Mouse (Mus musculus): ENCODE results near the gene Pecam1. TPM values are rescaled to one million over a fixed set of nuclear protein-coding genes. Genes with fewer than 3 reads are reported as not detected.

Gene Pecam1
- total and polyA plus RNA-seq, 2 experiments from 2014 or later, result 63.2 to 126 TPM

- Histone ChIP-seq H3K27ac (ENCODE audit: low read depth) (peak overlapping the region; percentile 54), H3K4me1 (ENCODE audit: control insufficient read depth, insufficient read depth) (peaks cover 50% of the 10 kb centered on the region)
These were observed 78.6 kb downstream of the Pecam1 start for GRCm38 (mm10) chr11:106671801-106672200.

GRCm38 (mm10) chr11:106670951-106671478 is 79.4 kb downstream of the Pecam1 start:
- ATAC-seq (ENCODE audit: insufficient read depth, low read depth) (no peak), DNase-seq (ENCODE audit: low spot score) (no peak)
- Histone ChIP-seq H3K9me3 (replicated peaks; ENCODE audit: control insufficient read depth, low read length) (no peaks in the 10 kb centered on the region), H3K4me3 (ENCODE audit: low read depth, low read length) (no peak overlapping the region), H3K36me3 (replicated peaks; ENCODE audit: control insufficient read depth, insufficient read depth, low read length) (no peaks in the 10 kb centered on the region), H3K27me3 (ENCODE audit: control insufficient read depth, insufficient read depth, low read length) (no peaks in the 10 kb centered on the region), H3K9ac (replicated peaks; ENCODE audit: low read depth, low read length) (no peak overlapping the region), H3K4me2 (ENCODE audit: low read depth, low read length) (no peak overlapping the region), H3K27ac (ENCODE audit: low read depth) (peak overlapping the region; percentile 11), H3K4me1 (ENCODE audit: control insufficient read depth, insufficient read depth) (peaks cover 48% of the 10 kb centered on the region)
- no peak for TF ChIP-seq CTCF (IDR thresholded peaks at IDR 0.05; ENCODE audit: low read depth)
- TF ChIP-seq EP300 (IDR thresholded peaks at IDR 0.05; ENCODE audit: low read depth), result no peak
- 67% methylated on average over 4 of the region's 4 CpGs for WGBS

More at GRCm38 (mm10) chr11:106671801-106672200, 78.6 kb downstream of the Pecam1 start:
- no peak overlapping the region for H3K4me2 ChIP-seq (ENCODE audit: low read depth, low read length)
- no peak overlapping the region for H3K4me3 ChIP-seq (ENCODE audit: low read depth, low read length)
- no peak for DNase-seq (ENCODE audit: low spot score)
- WGBS, result 83% methylated on average over 8 of the region's 8 CpGs
- H3K36me3 ChIP-seq (replicated peaks; ENCODE audit: control insufficient read depth, insufficient read depth, low read length), result no peaks in the 10 kb centered on the region
- no peak for ATAC-seq (ENCODE audit: insufficient read depth, low read depth)
- H3K27me3 ChIP-seq (ENCODE audit: control insufficient read depth, insufficient read depth, low read length), result no peaks in the 10 kb centered on the region
- TF ChIP-seq CTCF (IDR thresholded peaks at IDR 0.05; ENCODE audit: low read depth) (no peak), EP300 (IDR thresholded peaks at IDR 0.05; ENCODE audit: low read depth) (no peak)
- no peaks in the 10 kb centered on the region for H3K9me3 ChIP-seq (replicated peaks; ENCODE audit: control insufficient read depth, low read length)
- H3K9ac ChIP-seq (replicated peaks; ENCODE audit: low read depth, low read length), result no peak overlapping the region

- no peak for DNase-seq (ENCODE audit: low spot score)
- Histone ChIP-seq H3K4me3 (ENCODE audit: low read depth, low read length) (no peak overlapping the region), H3K27me3 (ENCODE audit: control insufficient read depth, insufficient read depth, low read length) (no peaks in the 10 kb centered on the region), H3K9me3 (replicated peaks; ENCODE audit: control insufficient read depth, low read length) (no peaks in the 10 kb centered on the region), H3K9ac (replicated peaks; ENCODE audit: low read depth, low read length) (no peak overlapping the region), H3K27ac (ENCODE audit: low read depth) (peak overlapping the region; percentile 40; the same call in 1 of the 2 replicates), H3K4me1 (ENCODE audit: control insufficient read depth, insufficient read depth) (peaks cover 41% of the 10 kb centered on the region), H3K36me3 (replicated peaks; ENCODE audit: control insufficient read depth, insufficient read depth, low read length) (no peaks in the 10 kb centered on the region), H3K4me2 (ENCODE audit: low read depth, low read length) (no peak overlapping the region)
- no peak for TF ChIP-seq CTCF (IDR thresholded peaks at IDR 0.05; ENCODE audit: low read depth)
- TF ChIP-seq EP300 (IDR thresholded peaks at IDR 0.05; ENCODE audit: low read depth), result no peak
- WGBS, result 78% methylated on average over 3 of the region's 3 CpGs
- ATAC-seq (ENCODE audit: insufficient read depth, low read depth), result no peak
These were observed 80.2 kb downstream of the Pecam1 start for GRCm38 (mm10) chr11:106670266-106670665.

- Histone ChIP-seq H3K4me2 (ENCODE audit: low read depth, low read length) (no peak overlapping the region), H3K36me3 (replicated peaks; ENCODE audit: control insufficient read depth, insufficient read depth, low read length) (no peaks in the 10 kb centered on the region), H3K27ac (ENCODE audit: low read depth) (peak overlapping the region; percentile 40; the same call in 1 of the 2 replicates), H3K9me3 (replicated peaks; ENCODE audit: control insufficient read depth, low read length) (no peaks in the 10 kb centered on the region), H3K27me3 (ENCODE audit: control insufficient read depth, insufficient read depth, low read length) (no peaks in the 10 kb centered on the region), H3K4me1 (ENCODE audit: control insufficient read depth, insufficient read depth) (peaks cover 36% of the 10 kb centered on the region), H3K4me3 (ENCODE audit: low read depth, low read length) (no peak overlapping the region), H3K9ac (replicated peaks; ENCODE audit: low read depth, low read length) (no peak overlapping the region)
- TF ChIP-seq CTCF (IDR thresholded peaks at IDR 0.05; ENCODE audit: low read depth) (no peak), EP300 (IDR thresholded peaks at IDR 0.05; ENCODE audit: low read depth) (no peak)
- 24% methylated on average over 6 of the region's 9 CpGs for WGBS
- ATAC-seq (ENCODE audit: insufficient read depth, low read depth) (no peak), DNase-seq (ENCODE audit: low spot score) (no peak)
These were observed 80.6 kb downstream of the Pecam1 start for GRCm38 (mm10) chr11:106669873-106670173.

GRCm38 (mm10) chr11:106669102-106669872 is 81.1 kb downstream of the Pecam1 start:
- Histone ChIP-seq H3K4me1 (ENCODE audit: control insufficient read depth, insufficient read depth) (peaks cover 35% of the 10 kb centered on the region), H3K27ac (ENCODE audit: low read depth) (peak overlapping the region; percentile 40), H3K4me2 (ENCODE audit: low read depth, low read length) (no peak overlapping the region), H3K9me3 (replicated peaks; ENCODE audit: control insufficient read depth, low read length) (no peaks in the 10 kb centered on the region), H3K4me3 (ENCODE audit: low read depth, low read length) (no peak overlapping the region), H3K9ac (replicated peaks; ENCODE audit: low read depth, low read length) (no peak overlapping the region), H3K36me3 (replicated peaks; ENCODE audit: control insufficient read depth, insufficient read depth, low read length) (no peaks in the 10 kb centered on the region), H3K27me3 (ENCODE audit: control insufficient read depth, insufficient read depth, low read length) (no peaks in the 10 kb centered on the region)
- 62% methylated on average over 8 of the region's 8 CpGs for WGBS
- DNase-seq (ENCODE audit: low spot score) (no peak), ATAC-seq (ENCODE audit: insufficient read depth, low read depth) (no peak)
- TF ChIP-seq CTCF (IDR thresholded peaks at IDR 0.05; ENCODE audit: low read depth) (no peak), EP300 (IDR thresholded peaks at IDR 0.05; ENCODE audit: low read depth) (no peak)
